Mouse (Mus musculus) bone marrow macrophage, adult 2 months (primary cell): ENCODE results near the gene Josd2.

ENCODE experiments used
- CTCF ChIP-seq: IDR thresholded peaks from 2 replicates; pipeline ENCODE4 v1.5.1; 2012; ENCODE audit warnings: low read depth, mild to moderate bottlenecking, low read length, moderate library complexity
- POLR2A ChIP-seq: IDR thresholded peaks from 2 replicates; pipeline ENCODE4 v1.6.1; 2012; ENCODE audit warnings: mild to moderate bottlenecking, low read depth, low read length, borderline replicate concordance

DNA sequence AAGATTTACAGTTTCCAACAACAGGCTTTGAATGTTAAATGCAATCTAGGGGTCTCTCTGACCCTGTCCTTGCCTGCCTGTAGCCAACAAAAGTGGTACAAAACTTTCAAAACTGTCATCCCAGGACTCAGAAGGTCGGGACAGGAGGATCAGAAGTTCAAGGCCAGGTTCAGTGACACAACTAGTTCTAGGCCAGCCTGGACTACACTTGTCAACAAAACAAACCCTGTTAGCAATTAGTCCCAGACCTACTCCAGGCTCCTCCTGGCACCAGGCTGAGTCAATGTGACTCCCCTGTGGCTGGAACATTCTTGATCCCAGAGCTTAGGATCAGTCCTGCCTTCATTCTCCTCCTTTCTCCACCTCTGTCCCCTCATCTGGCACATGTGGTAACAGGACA lies 31.1 kb downstream of the Josd2 start:
- TF ChIP-seq POLR2A (no peak), CTCF (no peak)
